Mouse (Mus musculus): ENCODE measurements at regions not wholly inside any gene's neighbourhood (a gene's known extent, or its start where the extent isn't known, plus 50 kb on each side); places are given as distances from the start of the nearest gene placed in this dataset.
A peak's percentile ranks its signal among the peaks of the same experiment; 100 is the strongest.

DNA sequence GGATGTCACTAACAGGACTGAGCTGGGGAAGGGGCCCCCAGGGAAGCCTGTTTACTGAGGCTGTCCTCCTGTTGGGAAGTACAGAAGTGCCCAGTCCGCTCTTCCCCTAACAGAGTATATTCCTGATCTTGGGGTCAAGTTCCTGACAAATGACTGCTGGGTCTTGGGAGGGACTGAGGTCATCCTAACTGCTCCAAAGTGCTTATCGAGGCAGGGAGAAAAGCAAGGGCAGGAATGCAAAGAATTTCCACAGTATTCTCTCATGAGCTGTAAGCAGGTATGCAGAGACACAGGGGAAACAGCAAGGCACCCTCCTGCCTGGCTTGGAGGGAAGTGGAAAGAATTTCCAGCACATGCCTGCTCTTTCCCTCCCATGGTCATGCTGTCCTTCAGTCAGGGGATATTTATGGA is 107.9 kb downstream of the Oma1 start:
- no peak for ATAC-seq (replicated peaks in 1 of 2; ENCODE audit: insufficient read depth in 1 of 2, low FRiP score in 2 of 2, low TSS enrichment in 1 of 2, low read depth in 1 of 2, poor library complexity in 2 of 2, severe bottlenecking in 2 of 2)

DNA sequence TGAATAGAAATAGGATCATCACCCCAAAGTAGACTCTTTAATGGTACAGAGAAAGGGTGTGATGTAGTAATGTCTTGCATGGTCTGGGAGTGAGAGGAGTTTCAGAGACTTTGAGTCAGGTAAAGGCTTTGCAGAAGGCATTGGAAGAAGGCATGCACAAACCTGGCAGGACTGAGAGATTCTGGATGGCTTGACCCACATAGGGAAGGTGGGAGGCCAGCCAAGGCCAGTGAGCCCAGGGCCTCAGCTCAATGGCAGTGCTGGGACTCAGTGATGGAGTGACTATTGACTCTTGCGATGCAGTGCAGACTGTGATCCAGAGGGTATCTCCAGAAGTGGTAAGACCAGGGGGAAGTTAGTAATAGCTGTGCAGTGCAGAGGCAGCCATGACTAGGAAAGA is 127.8 kb downstream of the Oma1 start:
- no peak for ATAC-seq (replicated peaks in 1 of 2; ENCODE audit: insufficient read depth in 1 of 2, low FRiP score in 2 of 2, low TSS enrichment in 1 of 2, low read depth in 1 of 2, poor library complexity in 2 of 2, severe bottlenecking in 2 of 2)

DNA sequence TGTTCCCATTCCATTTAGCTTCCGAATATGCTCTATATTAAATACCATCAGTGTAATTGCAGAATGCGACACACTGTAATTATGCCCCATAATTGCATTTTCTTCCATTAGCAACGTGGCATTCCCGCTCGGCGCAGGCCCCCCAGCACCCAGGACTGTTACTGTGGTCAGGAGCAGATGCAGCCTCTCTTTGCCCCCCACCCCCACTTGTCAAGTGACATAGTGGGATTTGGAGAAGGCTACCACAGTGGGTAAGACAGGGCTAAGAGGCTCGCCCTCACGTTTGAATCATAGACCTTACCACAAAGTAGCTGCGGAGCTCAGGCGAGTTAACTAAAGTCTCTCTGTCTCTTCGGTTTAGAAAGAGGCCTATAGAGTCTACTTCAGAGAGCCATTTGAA is 128.3 kb downstream of the Oma1 start:
- no peak for ATAC-seq (replicated peaks in 1 of 2; ENCODE audit: insufficient read depth in 1 of 2, low FRiP score in 2 of 2, low TSS enrichment in 1 of 2, low read depth in 1 of 2, poor library complexity in 2 of 2, severe bottlenecking in 2 of 2)

DNA sequence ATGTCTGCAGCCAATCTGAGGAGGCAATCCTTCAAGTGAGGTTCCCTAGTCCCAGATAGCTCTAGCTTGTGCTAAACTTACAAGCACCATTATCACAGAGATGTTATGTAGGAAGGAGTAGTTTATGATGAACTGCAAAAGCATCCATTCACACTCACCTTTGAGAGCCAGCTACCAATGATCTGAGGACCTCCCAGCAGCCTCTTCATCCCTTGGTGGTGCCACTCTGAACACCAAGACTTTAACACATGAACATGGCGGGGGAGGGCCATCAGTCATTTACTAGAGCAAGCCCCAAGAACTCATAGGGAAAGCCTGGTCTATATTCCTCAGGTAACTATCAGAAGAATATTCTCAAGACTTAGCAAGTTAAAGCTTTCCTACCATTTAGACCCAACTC is 135.7 kb downstream of the Oma1 start:
- ATAC-seq (replicated peaks in 1 of 2; ENCODE audit: insufficient read depth in 1 of 2, low FRiP score in 2 of 2, low TSS enrichment in 1 of 2, low read depth in 1 of 2, poor library complexity in 2 of 2, severe bottlenecking in 2 of 2), result no peak

DNA sequence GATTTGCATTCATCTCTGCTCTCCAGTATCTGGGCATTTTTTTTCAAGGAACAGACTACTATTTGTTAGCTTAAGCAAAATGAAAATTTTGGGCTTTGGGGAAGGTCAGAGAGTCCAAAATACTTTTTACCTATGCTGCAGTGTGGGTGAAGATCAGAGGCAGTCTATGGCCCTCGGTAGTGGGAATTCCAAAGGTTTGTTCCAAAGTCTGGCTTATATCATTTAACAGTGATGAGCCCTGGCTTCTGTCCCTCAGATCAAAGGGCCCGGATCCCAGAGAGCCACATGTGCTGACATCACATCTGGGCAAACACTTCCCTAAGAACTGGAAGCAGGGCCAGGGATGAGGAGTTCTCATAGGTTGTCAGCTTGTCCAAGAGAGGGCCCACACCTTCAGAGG is 136.5 kb downstream of the Oma1 start:
- ATAC-seq (replicated peaks in 1 of 2; ENCODE audit: insufficient read depth in 1 of 2, low FRiP score in 2 of 2, low TSS enrichment in 1 of 2, low read depth in 1 of 2, poor library complexity in 2 of 2, severe bottlenecking in 2 of 2), result no peak

DNA sequence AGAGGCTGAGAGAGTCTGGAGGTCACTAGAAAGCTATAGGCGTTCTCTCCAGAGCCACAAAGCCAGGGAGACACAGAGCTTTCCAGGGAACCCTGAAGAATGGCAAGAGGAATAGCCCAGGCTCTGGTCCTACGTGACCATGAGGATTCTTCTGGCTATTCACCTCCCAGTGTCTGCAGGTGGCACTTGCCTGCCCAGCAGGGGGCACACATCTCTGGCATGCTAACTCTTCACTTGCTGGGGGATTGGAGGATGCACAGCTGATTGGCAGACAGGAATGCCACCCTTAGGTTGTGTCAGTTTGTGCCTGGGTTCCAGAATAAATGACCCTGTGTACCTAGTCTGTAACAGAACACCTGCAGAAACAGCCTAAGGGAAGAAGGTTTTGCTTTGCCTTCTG is 141.8 kb downstream of the Oma1 start:
- no peak for ATAC-seq (replicated peaks in 1 of 2; ENCODE audit: insufficient read depth in 1 of 2, low FRiP score in 2 of 2, low TSS enrichment in 1 of 2, low read depth in 1 of 2, poor library complexity in 2 of 2, severe bottlenecking in 2 of 2)

DNA sequence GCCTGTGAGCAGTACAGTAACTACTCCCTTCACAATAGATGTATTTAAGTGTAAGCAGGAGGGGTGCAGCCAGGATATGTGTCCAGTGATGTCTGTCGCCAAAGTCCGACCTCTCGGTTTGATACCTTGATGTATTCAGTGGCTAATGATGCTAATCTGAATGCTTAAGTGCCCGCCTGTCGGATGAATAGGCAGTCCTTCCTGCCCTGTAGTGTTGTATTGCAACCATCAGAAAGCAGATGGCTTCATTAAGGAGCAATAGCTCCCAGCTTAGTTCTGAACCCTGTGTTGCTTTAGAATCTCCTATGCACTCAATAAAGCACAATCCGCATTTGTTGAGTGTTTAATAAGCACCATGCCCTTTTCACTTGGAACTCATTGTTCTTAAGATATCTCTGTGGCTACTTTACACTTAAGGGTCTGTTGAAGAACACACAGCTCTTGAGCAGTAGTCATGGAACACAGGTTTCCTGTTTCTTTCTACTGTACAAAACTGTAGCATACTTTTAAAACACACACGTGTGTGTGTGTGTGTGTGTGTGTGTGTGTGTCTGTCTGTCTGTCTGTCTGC is 152.5 kb downstream of the Oma1 start:
- ATAC-seq (replicated peaks in 1 of 2; ENCODE audit: insufficient read depth in 1 of 2, low FRiP score in 2 of 2, low TSS enrichment in 1 of 2, low read depth in 1 of 2, poor library complexity in 2 of 2, severe bottlenecking in 2 of 2), result no peak

DNA sequence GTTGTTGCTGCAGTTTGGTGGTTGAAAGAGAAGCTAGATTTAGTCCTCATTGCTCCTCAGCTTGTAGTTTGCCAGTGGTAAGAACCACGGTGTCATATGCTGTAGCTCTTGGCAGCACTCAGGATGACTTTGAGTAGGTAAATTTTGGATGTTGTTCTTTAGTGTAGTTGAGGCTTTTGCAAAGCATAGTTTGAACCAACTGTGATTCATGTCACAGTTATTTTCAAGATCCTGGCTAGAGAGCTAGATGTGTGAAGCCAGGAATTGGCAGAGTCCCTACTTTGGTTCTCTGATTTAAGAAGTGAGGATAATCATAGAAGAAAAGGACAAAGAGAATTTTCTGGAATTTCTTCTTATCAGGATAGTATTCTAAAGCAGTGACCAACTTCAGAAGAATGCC is 143.6 kb upstream of the Dab1 start:
- no peak for ATAC-seq (replicated peaks in 1 of 2; ENCODE audit: insufficient read depth in 1 of 2, low FRiP score in 2 of 2, low TSS enrichment in 1 of 2, low read depth in 1 of 2, poor library complexity in 2 of 2, severe bottlenecking in 2 of 2)

DNA sequence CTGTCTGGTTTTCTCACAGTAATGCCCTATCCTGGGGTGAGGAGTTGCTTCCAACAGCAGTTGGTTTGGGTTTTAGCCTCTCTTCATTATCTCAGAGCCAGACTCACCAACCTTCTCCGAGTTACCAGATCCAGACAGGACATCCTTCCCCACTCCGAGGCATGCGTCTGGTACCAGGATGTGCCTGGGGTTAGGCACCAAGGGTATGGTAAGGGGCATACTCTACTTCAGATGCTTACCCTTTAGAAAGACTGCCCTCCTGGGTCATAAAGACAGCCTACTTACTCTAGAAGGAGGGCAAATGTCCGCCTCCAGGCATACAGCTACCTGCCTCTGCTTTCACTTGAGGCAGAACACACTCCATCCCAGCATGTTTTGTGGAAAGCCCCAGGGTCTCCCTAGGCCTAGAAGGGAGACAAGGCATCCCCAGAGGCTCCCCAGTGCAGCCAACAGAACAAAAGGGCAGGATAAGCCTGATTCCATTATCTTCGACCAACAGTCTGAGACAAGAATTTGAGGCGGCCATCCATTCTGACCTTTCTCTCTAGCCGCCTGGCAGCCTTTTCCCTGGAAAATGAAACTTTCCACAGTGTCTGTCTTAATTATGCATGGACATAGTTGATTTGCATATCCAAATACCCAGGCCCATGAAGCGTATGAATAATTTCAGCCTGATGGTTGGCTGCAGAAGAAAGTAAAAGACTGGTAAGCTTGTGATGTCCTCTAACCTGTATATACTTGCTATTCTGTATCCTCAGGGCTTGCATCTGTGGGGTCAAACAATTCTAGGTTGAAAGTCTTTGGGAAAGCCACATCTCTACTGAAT is 132.8 kb upstream of the Dab1 start:
- ATAC-seq (replicated peaks in 1 of 2; ENCODE audit: insufficient read depth in 1 of 2, low FRiP score in 2 of 2, low TSS enrichment in 1 of 2, low read depth in 1 of 2, poor library complexity in 2 of 2, severe bottlenecking in 2 of 2), result no peak

DNA sequence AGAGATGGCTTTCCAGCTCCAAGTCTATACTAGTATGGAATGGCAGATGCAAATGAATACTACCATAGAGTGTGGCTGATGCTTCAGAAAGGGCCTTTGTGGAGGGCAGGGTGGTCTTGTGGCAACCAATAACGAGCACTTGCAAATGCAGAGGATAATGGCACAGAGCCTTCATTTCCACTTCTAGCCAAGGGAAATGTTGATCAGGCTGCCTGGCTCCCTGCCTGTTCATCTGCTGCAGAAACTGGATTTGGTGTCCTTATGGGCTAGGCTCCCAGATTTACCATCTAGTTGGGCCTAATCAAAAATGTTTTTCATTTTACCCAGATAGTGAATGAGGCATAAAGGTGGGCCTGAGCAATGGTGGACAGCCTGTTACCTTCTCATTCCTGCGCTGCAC is 110.7 kb upstream of the Dab1 start:
- ATAC-seq (replicated peaks in 1 of 2; ENCODE audit: insufficient read depth in 1 of 2, low FRiP score in 2 of 2, low TSS enrichment in 1 of 2, low read depth in 1 of 2, poor library complexity in 2 of 2, severe bottlenecking in 2 of 2), result no peak

DNA sequence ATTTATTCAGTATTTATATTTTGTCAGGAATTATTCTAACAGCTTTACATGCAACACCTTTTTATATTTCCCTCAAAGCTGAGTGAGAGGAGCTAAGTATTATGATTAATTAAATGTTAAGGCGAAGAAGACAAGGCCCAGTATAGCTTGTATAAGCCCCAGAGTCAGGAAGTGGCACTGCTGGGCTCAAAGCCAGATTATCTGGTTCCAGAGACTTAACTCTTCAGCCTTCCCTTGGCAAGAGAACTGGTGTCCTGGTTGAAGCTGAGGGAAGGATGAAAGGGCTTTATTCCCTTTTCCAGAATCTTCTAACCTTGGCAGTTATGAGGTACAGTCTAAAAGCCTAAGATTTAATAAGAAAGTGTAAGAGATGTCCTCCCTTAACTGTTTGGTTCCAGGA is 106.3 kb upstream of the Dab1 start:
- ATAC-seq (replicated peaks in 1 of 2; ENCODE audit: insufficient read depth in 1 of 2, low FRiP score in 2 of 2, low TSS enrichment in 1 of 2, low read depth in 1 of 2, poor library complexity in 2 of 2, severe bottlenecking in 2 of 2), result no peak

DNA sequence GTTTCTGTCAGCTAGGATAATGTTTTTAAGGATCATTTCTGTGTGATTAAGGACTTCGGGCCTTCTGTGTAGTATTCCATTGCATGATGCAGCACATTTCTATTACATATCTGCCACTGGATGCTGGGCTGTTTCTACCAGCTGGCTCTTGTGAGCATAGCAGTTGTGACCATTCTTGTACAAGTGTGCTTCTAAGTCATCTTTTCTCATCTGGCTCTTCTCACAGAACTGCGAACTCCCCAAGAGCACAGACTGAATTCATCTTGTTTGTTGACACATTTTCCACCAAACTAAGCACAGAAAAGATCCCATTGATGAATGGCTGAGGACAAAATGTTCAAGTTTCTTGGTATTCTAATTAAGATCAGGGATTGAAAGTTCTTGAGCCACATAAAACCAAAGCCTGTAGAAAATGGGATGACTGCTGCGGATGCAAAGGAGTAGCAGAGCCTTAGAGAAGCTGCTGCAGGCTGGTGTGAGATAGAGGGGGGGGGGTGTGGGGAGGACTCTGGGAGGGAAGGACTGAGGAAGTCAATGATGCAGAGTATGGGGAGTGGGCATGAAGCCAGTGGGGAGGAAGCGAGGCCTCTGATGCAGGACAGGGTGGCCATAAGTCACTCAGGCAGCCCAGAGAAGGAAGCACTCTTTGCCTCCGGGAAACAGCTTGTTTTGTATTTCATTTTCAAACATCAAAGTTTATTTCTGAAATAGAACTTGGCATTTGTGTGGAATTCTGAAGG is 97.1 kb upstream of the Dab1 start:
- ATAC-seq (replicated peaks in 1 of 2; ENCODE audit: insufficient read depth in 1 of 2, low FRiP score in 2 of 2, low TSS enrichment in 1 of 2, low read depth in 1 of 2, poor library complexity in 2 of 2, severe bottlenecking in 2 of 2), result peak; percentile 56 to 76; a peak in 3 of 4 replicates

DNA sequence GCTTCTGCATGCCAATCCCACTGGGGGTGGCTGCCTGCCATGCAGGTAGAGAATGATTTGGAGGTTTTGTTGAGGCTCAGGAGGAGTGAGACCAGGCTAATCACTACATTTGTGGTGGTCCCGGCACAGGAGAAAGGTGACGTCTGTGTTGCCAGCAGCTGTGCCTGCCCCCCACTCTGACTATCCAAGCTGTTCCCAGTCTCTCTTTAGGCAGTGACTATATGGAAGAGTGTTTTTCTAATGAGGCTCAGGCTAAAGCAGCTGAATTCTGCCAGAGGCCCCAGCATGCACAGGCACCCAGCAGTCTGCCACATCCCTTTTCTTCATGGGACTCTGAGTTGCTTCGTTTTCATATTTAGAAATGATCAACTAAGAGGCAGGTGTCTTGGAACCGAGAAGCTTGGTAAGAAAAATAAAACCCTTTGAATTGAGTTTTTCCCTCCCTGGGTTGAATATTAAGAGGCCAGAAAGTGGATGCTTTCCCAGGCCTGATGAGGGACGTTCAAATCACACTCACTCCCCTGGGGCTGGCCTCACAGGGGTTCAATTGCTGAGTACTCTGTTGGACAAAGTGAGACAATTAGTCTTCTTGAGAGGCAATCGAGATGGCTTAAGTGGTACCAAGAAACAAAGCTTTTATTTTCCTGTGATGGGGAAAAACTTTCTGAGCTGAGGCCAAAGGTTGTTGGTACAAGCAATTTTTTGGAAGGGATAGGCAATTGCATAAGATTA is 82.5 kb upstream of the Dab1 start:
- ATAC-seq (replicated peaks in 1 of 2; ENCODE audit: insufficient read depth in 1 of 2, low FRiP score in 2 of 2, low TSS enrichment in 1 of 2, low read depth in 1 of 2, poor library complexity in 2 of 2, severe bottlenecking in 2 of 2), result no peak

DNA sequence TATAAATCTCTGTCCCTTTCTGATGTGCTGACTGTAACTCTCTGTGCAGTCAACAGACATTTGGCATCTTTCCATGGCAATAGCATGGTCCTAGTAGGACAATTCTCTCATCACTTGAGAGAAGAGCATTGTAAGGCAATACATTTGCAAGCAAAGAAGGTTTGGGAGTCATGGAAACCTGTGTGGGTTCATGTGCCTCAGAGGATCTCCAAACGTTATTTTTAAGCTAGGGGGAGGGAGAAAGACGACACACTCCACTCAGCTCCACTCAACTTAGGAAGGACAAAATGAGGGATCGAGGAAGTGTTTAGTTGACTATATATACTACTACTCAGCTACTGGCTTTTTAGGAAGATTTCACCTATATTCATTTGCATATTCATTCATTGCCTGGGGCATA is 78.2 kb upstream of the Dab1 start:
- no peak for ATAC-seq (replicated peaks in 1 of 2; ENCODE audit: insufficient read depth in 1 of 2, low FRiP score in 2 of 2, low TSS enrichment in 1 of 2, low read depth in 1 of 2, poor library complexity in 2 of 2, severe bottlenecking in 2 of 2)

DNA sequence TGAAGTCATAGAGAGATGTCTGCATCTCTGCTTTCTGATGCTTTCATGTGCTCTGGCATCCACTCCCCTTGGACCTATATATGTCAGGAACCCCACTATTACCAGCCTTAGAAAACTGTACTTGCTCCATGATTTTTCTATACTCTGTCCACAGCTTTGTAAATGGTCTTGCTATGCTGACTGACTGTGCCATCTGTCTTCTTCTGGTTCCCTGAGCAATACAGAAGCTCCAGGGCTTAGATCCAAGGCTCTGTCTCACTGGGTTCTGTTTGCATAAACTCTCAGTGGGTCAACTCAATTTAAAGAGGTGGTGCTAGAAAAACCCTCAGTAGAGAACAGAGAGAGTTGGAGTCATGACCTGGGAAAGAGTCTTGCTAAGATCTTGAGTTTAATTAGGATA is 71.9 kb upstream of the Dab1 start:
- ATAC-seq (replicated peaks in 1 of 2; ENCODE audit: insufficient read depth in 1 of 2, low FRiP score in 2 of 2, low TSS enrichment in 1 of 2, low read depth in 1 of 2, poor library complexity in 2 of 2, severe bottlenecking in 2 of 2), result no peak

DNA sequence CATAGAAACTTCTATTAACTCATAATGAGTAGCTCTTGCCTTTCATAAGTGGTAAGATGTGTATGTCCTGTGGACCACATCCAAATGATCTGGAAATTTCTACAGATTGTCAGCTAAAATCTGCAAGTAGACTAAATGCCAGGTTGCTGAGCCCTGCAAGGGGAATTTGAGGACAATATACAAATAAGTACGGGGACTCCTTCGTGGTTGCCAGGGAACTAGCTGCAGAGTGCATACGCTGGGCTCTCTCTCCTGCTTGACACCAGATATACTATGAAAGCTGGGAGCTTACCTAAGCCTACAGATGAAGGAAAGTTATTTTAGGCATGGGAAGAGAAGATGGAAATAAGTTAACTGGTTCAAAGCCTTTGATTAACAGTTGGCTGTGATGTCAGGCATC is 66.7 kb upstream of the Dab1 start:
- ATAC-seq (replicated peaks in 1 of 2; ENCODE audit: insufficient read depth in 1 of 2, low FRiP score in 2 of 2, low TSS enrichment in 1 of 2, low read depth in 1 of 2, poor library complexity in 2 of 2, severe bottlenecking in 2 of 2), result no peak

DNA sequence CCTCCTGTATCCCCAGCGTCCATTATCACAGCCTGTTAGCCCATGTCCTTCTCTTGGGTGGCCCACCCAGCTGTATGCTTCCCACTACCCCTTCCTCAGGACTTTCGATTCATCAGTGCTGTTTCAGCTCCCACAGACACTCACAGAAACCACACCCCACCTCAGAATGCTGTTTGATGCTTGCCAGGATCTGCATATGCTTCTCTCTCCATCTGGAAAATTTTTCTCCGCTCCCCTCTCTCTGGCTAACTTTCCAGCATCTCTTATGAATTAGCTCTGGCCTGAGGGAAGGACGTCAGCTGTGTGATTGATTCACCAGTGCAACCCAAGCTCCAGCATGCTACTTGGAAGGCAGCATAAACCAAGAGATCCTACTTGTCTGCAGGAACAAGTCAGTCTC is 66.0 kb upstream of the Dab1 start:
- no peak for ATAC-seq (replicated peaks in 1 of 2; ENCODE audit: insufficient read depth in 1 of 2, low FRiP score in 2 of 2, low TSS enrichment in 1 of 2, low read depth in 1 of 2, poor library complexity in 2 of 2, severe bottlenecking in 2 of 2)

DNA sequence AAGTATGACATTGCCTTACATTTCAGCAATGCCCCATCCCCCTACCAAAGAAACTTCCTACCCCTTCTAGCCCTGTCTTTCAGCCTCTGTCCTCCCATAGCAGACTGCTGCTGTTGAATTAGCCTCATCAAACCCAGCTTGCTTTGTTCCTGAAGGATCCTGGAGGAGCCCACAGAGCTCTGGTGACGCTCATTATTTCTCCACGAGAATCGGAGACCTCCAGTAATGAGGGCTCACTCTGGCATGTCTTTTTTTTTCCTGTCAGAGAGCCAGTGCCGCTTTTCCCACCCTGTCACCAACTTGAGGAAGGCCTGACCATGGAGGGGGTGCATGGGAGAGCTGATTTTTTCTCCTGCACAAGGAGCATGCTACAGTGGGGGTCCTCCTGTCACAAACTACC is 64.6 kb upstream of the Dab1 start:
- ATAC-seq (replicated peaks in 1 of 2; ENCODE audit: insufficient read depth in 1 of 2, low FRiP score in 2 of 2, low TSS enrichment in 1 of 2, low read depth in 1 of 2, poor library complexity in 2 of 2, severe bottlenecking in 2 of 2), result no peak

Data from hematopoietic stem cell, adult 5-6 weeks (primary cell).